Mouse (Mus musculus) heart, embryonic 14.5 days (tissue): ENCODE data around the gene Gm37240. TPM values are rescaled to one million over a fixed set of nuclear protein-coding genes. Genes with fewer than 3 reads are reported as not detected.
A peak's percentile ranks its signal among the peaks of the same experiment; 100 is the strongest.

Experiments
- ATAC-seq: fragments of 200-750 bp; cut with Nextera tagmentation; 2 replicates; pipeline ENCODE4 v1.8.0; 2017; ENCODE audit warnings: low read depth, moderate TSS enrichment; ENCODE audit not compliant: insufficient number of reproducible peaks, insufficient read depth, low FRiP score
- H3K27ac ChIP-seq, 2 experiments: fragments of 200-500 bp in 1 of 2; fragments of 300-500 bp in 1 of 2; sonication (generic) in 1 of 2; replicated peaks in 1 of 2; 2 replicates each; pipeline ENCODE4 v1.5.1; 2012 to 2014; ENCODE audit warnings: low read depth in 2 of 2, low read length in 2 of 2, control low read depth in 1 of 2, mild to moderate bottlenecking in 1 of 2, mixed read lengths in 1 of 2; ENCODE audit not compliant: control insufficient read depth in 1 of 2, insufficient read depth in 1 of 2
- H3K27me3 ChIP-seq: fragments of 300-500 bp; sonication (generic); 2 replicates; pipeline ENCODE4 v1.6.1; 2014; ENCODE audit warnings: mild to moderate bottlenecking, low read length, control low read depth; ENCODE audit not compliant: control insufficient read depth, insufficient read depth
- H3K36me3 ChIP-seq: fragments of 300-500 bp; sonication (generic); 2 replicates; pipeline ENCODE4 v1.6.1; 2014; ENCODE audit warnings: mild to moderate bottlenecking, control low read depth, low read length, mixed read lengths; ENCODE audit not compliant: control insufficient read depth, insufficient read depth
- H3K4me1 ChIP-seq, 2 experiments: fragments of 200-500 bp in 1 of 2; fragments of 300-500 bp in 1 of 2; sonication (generic) in 1 of 2; 2 replicates each; pipeline ENCODE4 v1.6.1; 2012 to 2014; ENCODE audit warnings: low read length in 2 of 2, control low read depth in 1 of 2, mixed read lengths in 1 of 2; ENCODE audit not compliant: control insufficient read depth in 2 of 2, insufficient read depth in 2 of 2
- H3K4me2 ChIP-seq: fragments of 300-500 bp; sonication (generic); 2 replicates; pipeline ENCODE4 v1.6.1; 2014; ENCODE audit warnings: mild to moderate bottlenecking, low read length
- H3K4me3 ChIP-seq, 2 experiments: fragments of 200-500 bp in 1 of 2; fragments of 300-500 bp in 1 of 2; sonication (generic) in 1 of 2; 2 replicates each; pipeline ENCODE4 v1.5.1; 2012 to 2014; ENCODE audit warnings: low read length in 2 of 2, mild to moderate bottlenecking in 2 of 2, control low read depth in 1 of 2, low read depth in 1 of 2, moderate library complexity in 1 of 2; ENCODE audit not compliant: control insufficient read depth in 1 of 2, insufficient read depth in 1 of 2
- H3K9ac ChIP-seq: fragments of 300-500 bp; sonication (generic); 2 replicates; pipeline ENCODE4 v1.6.1; 2014; ENCODE audit warnings: mild to moderate bottlenecking, low read length
- H3K9me3 ChIP-seq: fragments of 300-500 bp; sonication (generic); 2 replicates; pipeline ENCODE4 v1.6.1; 2016; ENCODE audit warnings: low read length, control low read depth; ENCODE audit not compliant: control insufficient read depth
- WGBS: fragments of 180-500 bp; shearing (Covaris S2); extraction: QIAGEN DNeasy Blood & Tissue Kit; methylation state at CpG from one replicate; pipeline ENCODE4 v1.1.7; 2014; 5-methylcytosine and 5-hydroxymethylcytosine counted together
- polyA plus RNA-seq: library from polyadenylated mRNA; unstranded; fragments of >200 nt; fragmentation: Nextera tagmentation; extraction: Ambion mirVana; gene quantifications from 2 replicates; pipeline ENCODE4 v1.2.1, GENCODE M21; 2014

The Gm37240 gene
- polyA plus RNA-seq, 1 experiment from 2014 or later, result 12.3 TPM

DNA sequence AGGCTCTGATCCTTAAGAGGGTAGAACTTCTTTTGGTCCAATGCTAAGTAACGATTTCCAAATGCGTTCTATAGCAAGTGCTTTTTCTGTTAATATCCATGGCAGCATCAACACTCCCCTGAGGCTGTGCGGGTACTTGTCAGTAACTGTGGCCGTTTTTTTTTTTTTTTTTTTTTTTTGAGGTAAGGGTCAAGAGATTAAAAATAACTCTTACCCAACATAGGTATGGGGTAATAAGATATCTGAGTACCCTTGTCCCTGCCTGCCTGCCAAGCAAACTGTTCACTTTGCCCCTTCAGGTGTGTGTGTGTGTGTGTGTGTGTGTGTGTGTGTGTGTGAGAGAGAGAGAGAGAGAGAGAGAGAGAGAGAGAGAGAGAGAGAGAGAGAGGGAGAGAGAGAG, 1403.0 kb downstream of the Gm37240 start:
- Histone ChIP-seq H3K9me3 (no peaks in the 10 kb centered on the region), H3K4me3 (no peak overlapping the region), H3K36me3 (no peaks in the 10 kb centered on the region; the same call in 1 of the 2 replicates), H3K27me3 (peaks cover 14% of the 10 kb centered on the region), H3K4me1 (peaks cover 6 to 15% of the 10 kb centered on the region in 2 experiments; a peak in 3 of 4 replicates), H3K4me2 (no peak overlapping the region), H3K27ac (no peak overlapping the region), H3K9ac (no peak overlapping the region)
- 67% methylated on average over 4 of the region's 4 CpGs for WGBS
- no peak for ATAC-seq

GRCm38 (mm10) chr3:84482121-84482520, 1405.2 kb downstream of the Gm37240 start:
- H3K27ac ChIP-seq, result no peak overlapping the region
- peaks cover 4 to 14% of the 10 kb centered on the region in 2 experiments; a peak in 3 of 4 replicates for H3K4me1 ChIP-seq
- H3K36me3 ChIP-seq, result no peaks in the 10 kb centered on the region
- H3K27me3 ChIP-seq, result peaks cover 36% of the 10 kb centered on the region
- H3K9me3 ChIP-seq, result no peaks in the 10 kb centered on the region
- no peak overlapping the region for H3K9ac ChIP-seq
- ATAC-seq, result no peak
- WGBS, result 92% methylated on average over 6 of the region's 6 CpGs
- no peak overlapping the region for H3K4me3 ChIP-seq
- no peak overlapping the region for H3K4me2 ChIP-seq

DNA sequence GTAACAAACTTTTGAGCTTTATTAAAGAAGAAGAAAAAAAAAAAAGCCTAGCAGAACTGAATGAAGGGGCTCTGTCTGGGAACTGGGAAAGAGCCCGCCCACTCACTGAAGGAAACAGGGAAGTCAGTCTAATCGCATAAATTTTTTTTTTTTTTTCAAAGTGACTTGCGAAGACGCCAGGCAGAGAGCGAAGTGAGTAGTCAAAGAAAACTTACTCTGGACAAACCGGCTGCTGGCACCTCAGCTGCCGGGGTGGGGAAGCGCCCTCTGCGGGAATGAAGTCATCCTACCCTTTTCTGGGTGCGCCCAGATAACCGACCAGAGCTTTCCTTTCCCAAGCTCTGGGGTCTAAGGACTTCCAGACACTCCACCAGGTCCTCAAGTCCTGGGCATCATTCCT, 1406.2 kb downstream of the Gm37240 start:
- H3K27ac ChIP-seq, result no peak overlapping the region
- peak overlapping the region; percentile 49 to 66 for H3K4me3 ChIP-seq
- H3K4me2 ChIP-seq, result peak overlapping the region; percentile 100
- H3K9ac ChIP-seq, result peak overlapping the region; percentile 71
- ATAC-seq, result no peak
- H3K4me1 ChIP-seq, result peaks cover 4 to 14% of the 10 kb centered on the region in 2 experiments; a peak in 3 of 4 replicates
- peaks cover 47% of the 10 kb centered on the region for H3K27me3 ChIP-seq
- H3K36me3 ChIP-seq, result no peaks in the 10 kb centered on the region
- WGBS, result 3% methylated on average over 11 of the region's 11 CpGs
- H3K9me3 ChIP-seq, result no peaks in the 10 kb centered on the region

- H3K36me3 ChIP-seq, result no peaks in the 10 kb centered on the region
- H3K9me3 ChIP-seq, result no peaks in the 10 kb centered on the region
- WGBS, result under 1% methylated on average over 82 of the region's 82 CpGs
- H3K9ac ChIP-seq, result peak within 1 kb of the TSS; percentile 71
- 0 out of 2 replicates have a peak, but pooled peaks have one; percentile 23 for ATAC-seq
- no peak within 1 kb of the TSS for H3K27ac ChIP-seq
- H3K4me1 ChIP-seq, result peaks cover 4 to 14% of the 10 kb centered on the region in 2 experiments; a peak in 3 of 4 replicates
- H3K4me3 ChIP-seq, result peak within 1 kb of the TSS; percentile 49 to 66
- H3K4me2 ChIP-seq, result peak within 1 kb of the TSS; percentile 100
- peaks cover 54% of the 10 kb centered on the region for H3K27me3 ChIP-seq
Measured at GRCm38 (mm10) chr3:84480006-84480897, 1407.1 kb downstream of the Gm37240 start, which contains the start of gene Fhdc1. Fhdc1 (minus strand) TSS chr3:84480429.

- Histone ChIP-seq H3K9me3 (no peaks in the 10 kb centered on the region), H3K4me2 (peak overlapping the region; percentile 100), H3K27ac (no peak overlapping the region), H3K4me1 (peaks cover 4 to 14% of the 10 kb centered on the region in 2 experiments; a peak in 3 of 4 replicates), H3K4me3 (peak overlapping the region; percentile 49 to 66), H3K9ac (peak overlapping the region; percentile 71), H3K36me3 (no peaks in the 10 kb centered on the region), H3K27me3 (peaks cover 61% of the 10 kb centered on the region)
- WGBS, result under 1% methylated on average over 61 of the region's 61 CpGs
- ATAC-seq, result no peak
Measured at GRCm38 (mm10) chr3:84479293-84480005, 1407.9 kb downstream of the Gm37240 start.

GRCm38 (mm10) chr3:84478896-84479292, 1408.4 kb downstream of the Gm37240 start:
- H3K4me3 ChIP-seq, result peak overlapping the region; percentile 49 to 66

DNA sequence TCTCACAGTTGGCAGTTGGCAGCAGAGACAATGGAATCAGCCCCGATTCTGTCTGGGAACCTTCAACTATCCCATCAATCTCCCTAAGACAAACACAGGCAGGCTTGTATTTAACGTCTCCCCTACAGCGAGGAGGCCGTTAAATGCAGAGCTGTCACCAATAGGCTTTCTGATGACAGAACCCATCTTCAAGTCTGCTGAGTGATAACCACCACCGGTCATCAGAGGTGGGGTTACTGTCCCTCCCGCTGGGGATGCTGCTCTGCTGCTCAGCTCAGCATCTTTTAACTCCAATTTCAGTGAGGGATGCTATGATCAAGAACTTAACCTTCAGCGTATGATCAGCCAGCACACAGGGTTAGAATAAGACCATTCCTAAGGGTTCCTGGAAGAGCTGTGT, 1409.1 kb downstream of the Gm37240 start:
- H3K27ac ChIP-seq, result no peak overlapping the region
- peaks cover 72% of the 10 kb centered on the region for H3K27me3 ChIP-seq
- H3K36me3 ChIP-seq, result no peaks in the 10 kb centered on the region
- peaks cover 4 to 24% of the 10 kb centered on the region in 2 experiments; a peak in 3 of 4 replicates for H3K4me1 ChIP-seq
- 10% methylated on average over 7 of the region's 7 CpGs for WGBS
- no peak for ATAC-seq
- no peak overlapping the region for H3K9ac ChIP-seq
- H3K4me3 ChIP-seq, result no peak overlapping the region
- no peak overlapping the region for H3K4me2 ChIP-seq
- H3K9me3 ChIP-seq, result no peaks in the 10 kb centered on the region

More at GRCm38 (mm10) chr3:84478896-84479292, 1408.4 kb downstream of the Gm37240 start:
- H3K4me1 ChIP-seq, result peaks cover 4 to 19% of the 10 kb centered on the region in 2 experiments; a peak in 3 of 4 replicates
- no peak for ATAC-seq
- H3K9me3 ChIP-seq, result no peaks in the 10 kb centered on the region
- H3K27ac ChIP-seq, result no peak overlapping the region
- H3K9ac ChIP-seq, result peak overlapping the region; percentile 71
- no peaks in the 10 kb centered on the region for H3K36me3 ChIP-seq
- H3K4me2 ChIP-seq, result peak overlapping the region; percentile 100
- peaks cover 67% of the 10 kb centered on the region for H3K27me3 ChIP-seq
- WGBS, result 4% methylated on average over 12 of the region's 12 CpGs
